Mouse (Mus musculus): ENCODE measurements around the gene Chd3. TPM values are rescaled to one million over a fixed set of nuclear protein-coding genes. Genes with fewer than 3 reads are reported as not detected.

The Chd3 gene
- polyA plus RNA-seq, 1 experiment: 14.5 TPM

DNA sequence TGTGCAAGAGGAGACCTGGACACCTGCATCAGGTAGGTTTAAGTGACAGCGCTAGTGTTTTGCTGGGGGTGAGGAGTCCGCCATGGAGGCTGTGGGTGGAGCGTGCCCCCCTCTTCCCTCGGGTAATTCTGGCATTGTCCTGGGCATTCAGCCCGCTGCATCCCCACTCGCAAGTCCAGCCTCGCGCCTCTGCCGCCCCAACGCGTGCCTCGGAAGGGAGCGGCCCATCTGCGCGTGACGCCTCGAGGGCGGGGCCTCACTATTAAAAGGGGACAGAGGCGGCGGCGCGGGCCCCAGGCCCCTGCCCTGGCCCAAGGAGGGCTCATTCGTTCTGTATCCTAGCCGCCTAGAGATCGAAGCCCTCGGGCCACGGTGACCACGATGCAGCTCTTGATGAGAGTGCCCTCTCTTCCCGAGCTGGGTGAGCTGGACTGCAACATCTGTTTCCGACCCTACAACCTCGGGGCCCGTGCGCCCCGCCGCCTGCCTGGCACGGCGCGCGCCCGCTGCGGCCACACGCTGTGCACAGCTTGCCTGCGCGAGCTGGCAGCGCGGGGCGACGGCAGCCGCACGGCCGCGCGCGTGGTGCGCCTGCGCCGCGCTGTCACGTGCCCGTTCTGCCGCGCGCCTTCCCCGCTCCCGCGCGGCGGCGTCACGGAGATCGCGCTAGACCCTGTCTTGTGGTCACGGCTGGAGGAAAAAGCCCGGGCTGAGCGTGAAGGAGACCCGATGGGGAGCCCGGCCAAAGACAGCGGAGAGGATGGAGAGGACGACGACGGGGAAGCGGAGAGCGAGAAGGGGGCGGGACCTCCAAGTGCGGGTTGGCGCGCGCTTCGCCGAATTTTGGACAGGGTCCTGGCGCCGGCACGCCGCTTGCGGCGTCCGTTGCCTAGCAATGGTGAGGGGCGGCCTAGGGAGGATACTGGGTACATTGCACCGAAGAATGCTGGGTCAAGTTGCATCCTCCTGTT lies 28.8 kb downstream of the Chd3 start, which contains the start of gene Rnf227:
Rnf227 (plus strand) TSS at position 301 of the 971 bp plus-strand sequence.
- peak within 1 kb of the TSS; percentile 90 for H3K4me3 ChIP-seq (replicated peaks)
- H3K36me3 ChIP-seq (replicated peaks; ENCODE audit: low read length): no peaks in the 10 kb centered on the region
- peaks cover 85% of the 10 kb centered on the region for H3K27me3 ChIP-seq (replicated peaks)
- peaks cover 18% of the 10 kb centered on the region for H3K4me1 ChIP-seq
- H3K9me3 ChIP-seq: peaks cover 35% of the 10 kb centered on the region
- TF ChIP-seq FLI1 (IDR thresholded peaks at IDR 0.05; ENCODE audit: low read length) (no peak), GATA1 (IDR thresholded peaks at IDR 0.05; ENCODE audit: borderline replicate concordance, low read length) (no peak)

DNA sequence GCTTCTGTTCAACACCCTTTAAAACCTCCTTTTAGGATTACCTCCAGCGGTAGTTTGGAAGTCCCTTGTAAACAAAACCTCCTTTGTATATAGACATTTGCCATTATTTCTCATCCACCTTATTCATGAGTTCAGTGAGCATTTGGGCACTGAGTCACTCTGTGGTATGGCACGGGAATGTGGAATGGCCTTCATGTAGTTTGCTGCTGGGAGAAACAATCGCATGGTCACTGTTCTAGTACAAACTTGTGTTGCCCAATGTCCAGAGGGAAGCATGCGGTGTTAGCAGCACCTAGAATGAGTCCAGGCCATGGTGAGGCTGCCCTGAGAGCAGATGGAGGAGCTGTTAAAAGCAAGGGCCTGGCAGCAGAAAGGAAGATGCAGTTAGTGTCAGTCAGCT lies 34.4 kb downstream of the Chd3 start:
- no peak overlapping the region for H3K4me3 ChIP-seq (replicated peaks)
- peaks cover 22% of the 10 kb centered on the region for H3K9me3 ChIP-seq
- TF ChIP-seq GATA1 (IDR thresholded peaks at IDR 0.05; ENCODE audit: borderline replicate concordance, low read length): no peak
- TF ChIP-seq FLI1 (IDR thresholded peaks at IDR 0.05; ENCODE audit: low read length): no peak
- no peaks in the 10 kb centered on the region for H3K36me3 ChIP-seq (replicated peaks; ENCODE audit: low read length)
- peaks cover 89% of the 10 kb centered on the region for H3K27me3 ChIP-seq (replicated peaks)
- peaks cover 41% of the 10 kb centered on the region for H3K4me1 ChIP-seq

DNA sequence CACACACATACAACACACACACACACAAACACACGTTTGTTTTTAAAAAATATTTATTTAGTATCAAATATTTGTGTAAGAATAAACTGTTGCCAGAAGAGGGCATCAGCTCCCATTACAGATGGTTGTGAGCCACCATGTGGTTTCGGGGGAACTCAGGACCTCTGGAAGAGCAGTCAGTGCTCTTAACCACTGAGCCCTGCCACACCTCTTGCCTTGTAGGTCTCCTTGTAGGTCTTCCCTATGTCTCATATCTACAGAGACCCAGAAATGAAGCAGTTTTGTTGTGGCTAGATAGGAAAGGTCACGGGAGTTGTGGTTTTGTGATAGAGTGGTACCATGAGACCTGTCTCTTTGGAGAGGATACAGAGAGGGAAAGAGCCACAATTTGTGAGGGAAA lies 35.3 kb downstream of the Chd3 start:
- TF ChIP-seq FLI1 (IDR thresholded peaks at IDR 0.05; ENCODE audit: low read length): no peak
- no peak for TF ChIP-seq GATA1 (IDR thresholded peaks at IDR 0.05; ENCODE audit: borderline replicate concordance, low read length)

DNA sequence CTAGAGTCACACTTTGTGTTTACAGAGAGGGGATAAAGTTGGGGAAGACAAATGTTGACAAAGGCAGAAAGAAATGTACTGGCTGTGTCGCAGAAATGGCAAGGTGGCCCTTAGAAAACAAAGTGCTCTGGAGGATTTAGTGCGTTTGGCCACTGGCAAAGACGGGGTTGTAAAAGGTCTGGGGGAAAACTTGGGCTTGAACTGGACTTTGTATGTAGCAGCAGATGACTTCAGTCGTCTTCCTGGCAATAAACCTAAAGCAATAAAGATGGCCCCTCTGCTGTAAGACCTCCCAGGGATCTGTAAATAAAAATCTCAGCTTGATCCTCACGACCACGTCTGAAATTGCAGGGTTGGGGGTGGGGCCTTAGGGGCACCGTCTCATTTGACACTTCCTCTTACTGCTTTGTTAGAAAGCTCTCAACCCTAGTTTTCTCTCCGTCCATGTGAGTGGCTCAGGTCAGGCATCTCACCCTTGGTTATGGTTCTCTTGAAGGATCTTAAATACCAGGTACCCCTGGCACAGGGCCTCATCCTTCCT lies 36.4 kb downstream of the Chd3 start:
- Histone ChIP-seq H3K27me3 (replicated peaks) (peaks cover 89% of the 10 kb centered on the region), H3K4me3 (replicated peaks) (no peak overlapping the region), H3K36me3 (replicated peaks; ENCODE audit: low read length) (no peaks in the 10 kb centered on the region), H3K9me3 (peaks cover 6% of the 10 kb centered on the region), H3K4me1 (peaks cover 50% of the 10 kb centered on the region)
- no peak for TF ChIP-seq FLI1 (IDR thresholded peaks at IDR 0.05; ENCODE audit: low read length)
- TF ChIP-seq GATA1 (IDR thresholded peaks at IDR 0.05; ENCODE audit: borderline replicate concordance, low read length): no peak

More for the DNA sequence above, 35.3 kb downstream of the Chd3 start:
- peaks cover 18% of the 10 kb centered on the region for H3K9me3 ChIP-seq
- H3K4me3 ChIP-seq (replicated peaks): no peak overlapping the region
- peaks cover 41% of the 10 kb centered on the region for H3K4me1 ChIP-seq
- no peaks in the 10 kb centered on the region for H3K36me3 ChIP-seq (replicated peaks; ENCODE audit: low read length)
- peaks cover 89% of the 10 kb centered on the region for H3K27me3 ChIP-seq (replicated peaks)

DNA sequence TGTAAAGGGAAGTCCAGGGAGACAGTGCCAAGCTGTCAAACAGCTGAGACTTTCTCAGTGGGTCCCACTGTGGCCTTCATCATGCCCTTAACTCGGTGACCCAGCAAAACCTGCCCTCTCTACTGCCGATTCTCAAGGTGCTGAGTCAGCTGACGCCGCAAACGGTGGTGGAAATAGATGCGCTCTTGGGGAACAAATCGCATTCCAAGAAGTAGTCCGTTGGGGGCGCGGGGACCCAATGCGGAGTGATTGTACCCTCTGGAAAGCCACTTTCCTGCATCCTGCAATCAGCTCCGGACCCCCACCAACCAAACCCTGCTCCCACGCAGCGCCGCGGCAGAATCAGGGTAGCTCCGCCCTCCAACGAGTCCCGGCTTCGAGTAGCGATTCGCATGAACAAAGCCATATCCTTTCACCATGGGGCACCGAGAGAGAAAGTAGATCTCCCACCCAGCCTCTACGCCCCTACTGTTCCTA lies 37.2 kb downstream of the Chd3 start:
- TF ChIP-seq GATA1 (IDR thresholded peaks at IDR 0.05; ENCODE audit: borderline replicate concordance, low read length) (no peak), FLI1 (IDR thresholded peaks at IDR 0.05; ENCODE audit: low read length) (no peak)
- no peaks in the 10 kb centered on the region for H3K36me3 ChIP-seq (replicated peaks; ENCODE audit: low read length)

DNA sequence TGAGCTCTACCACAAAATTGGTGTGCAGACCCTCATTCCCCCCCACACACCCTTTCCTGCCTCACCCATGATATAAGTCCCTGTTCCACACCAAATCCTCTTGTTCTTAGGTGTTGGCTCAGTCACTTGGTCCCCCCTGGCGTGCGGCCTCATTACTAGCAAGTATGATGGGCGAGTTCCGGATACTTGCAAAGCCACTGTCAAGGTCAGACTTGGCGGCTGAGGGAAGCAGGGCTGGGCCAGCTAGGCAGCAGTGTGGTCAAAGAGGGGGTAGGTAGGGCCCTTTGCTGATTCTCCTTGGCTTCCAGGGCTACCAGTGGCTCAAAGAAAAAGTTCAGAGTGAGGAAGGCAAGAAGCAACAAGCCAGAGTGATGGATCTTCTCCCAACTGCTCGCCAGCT lies 38.1 kb downstream of the Chd3 start:
- Histone ChIP-seq H3K36me3 (replicated peaks; ENCODE audit: low read length) (no peaks in the 10 kb centered on the region), H3K9me3 (no peaks in the 10 kb centered on the region), H3K4me3 (replicated peaks) (no peak overlapping the region), H3K4me1 (peaks cover 67% of the 10 kb centered on the region), H3K27me3 (replicated peaks) (peaks cover 92% of the 10 kb centered on the region)
- TF ChIP-seq FLI1 (IDR thresholded peaks at IDR 0.05; ENCODE audit: low read length) (no peak), GATA1 (IDR thresholded peaks at IDR 0.05; ENCODE audit: borderline replicate concordance, low read length) (no peak)

More for the DNA sequence above, 37.2 kb downstream of the Chd3 start:
- Histone ChIP-seq H3K4me3 (replicated peaks) (peak overlapping the region; percentile 90), H3K27me3 (replicated peaks) (peaks cover 90% of the 10 kb centered on the region), H3K9me3 (no peaks in the 10 kb centered on the region; the same call in 1 of the 2 replicates), H3K4me1 (peaks cover 59% of the 10 kb centered on the region)

DNA sequence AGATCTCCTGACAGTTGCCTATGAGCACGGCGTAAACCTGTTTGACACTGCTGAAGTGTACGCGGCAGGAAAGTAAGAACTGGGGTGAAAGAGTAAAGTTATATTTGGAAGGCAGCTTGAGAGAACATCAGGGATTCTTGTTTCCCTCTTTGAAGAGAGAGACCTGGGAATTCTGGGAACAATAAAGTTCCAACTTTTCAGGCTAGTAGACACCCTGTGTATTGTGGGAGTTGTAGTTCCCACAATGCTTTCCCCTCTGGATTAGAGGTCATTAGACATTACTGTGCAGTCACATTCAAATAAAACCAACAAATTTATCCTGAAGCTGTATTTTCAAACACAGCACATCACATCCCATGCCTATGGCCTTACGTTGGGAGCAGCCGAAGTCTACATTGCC lies 40.7 kb downstream of the Chd3 start:
- H3K4me3 ChIP-seq (replicated peaks): no peak overlapping the region
- no peaks in the 10 kb centered on the region for H3K9me3 ChIP-seq
- H3K27me3 ChIP-seq (replicated peaks): peaks cover 71% of the 10 kb centered on the region
- peaks cover 75% of the 10 kb centered on the region for H3K4me1 ChIP-seq
- TF ChIP-seq GATA1 (IDR thresholded peaks at IDR 0.05; ENCODE audit: borderline replicate concordance, low read length) (no peak), FLI1 (IDR thresholded peaks at IDR 0.05; ENCODE audit: low read length) (no peak)
- H3K36me3 ChIP-seq (replicated peaks; ENCODE audit: low read length): no peaks in the 10 kb centered on the region

DNA sequence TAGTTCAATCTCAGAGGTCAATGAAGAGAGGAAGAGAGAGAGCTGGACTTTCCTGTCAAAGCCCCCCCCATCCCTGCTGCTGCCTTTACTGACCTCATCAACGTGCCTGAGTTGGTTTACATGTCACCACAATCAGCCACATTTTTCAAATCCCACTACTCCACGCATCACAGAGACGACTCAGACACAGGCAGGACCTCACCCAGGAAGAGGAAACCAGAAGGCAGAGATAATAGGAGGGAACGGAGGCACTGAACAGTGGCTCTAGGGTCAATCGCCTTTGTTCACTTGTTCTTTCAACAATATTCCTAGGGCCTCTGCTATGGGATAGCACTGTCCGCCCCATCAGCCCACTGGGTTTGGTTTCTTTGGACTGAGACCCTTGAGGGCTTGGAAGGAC lies 41.6 kb downstream of the Chd3 start:
- TF ChIP-seq GATA1 (IDR thresholded peaks at IDR 0.05; ENCODE audit: borderline replicate concordance, low read length) (no peak; the same call in 2 of the 3 replicates), FLI1 (IDR thresholded peaks at IDR 0.05; ENCODE audit: low read length) (0 out of 2 replicates have a peak, but pooled peaks have one; percentile 21)
- H3K27me3 ChIP-seq (replicated peaks): peaks cover 63% of the 10 kb centered on the region
- H3K9me3 ChIP-seq: no peaks in the 10 kb centered on the region

DNA sequence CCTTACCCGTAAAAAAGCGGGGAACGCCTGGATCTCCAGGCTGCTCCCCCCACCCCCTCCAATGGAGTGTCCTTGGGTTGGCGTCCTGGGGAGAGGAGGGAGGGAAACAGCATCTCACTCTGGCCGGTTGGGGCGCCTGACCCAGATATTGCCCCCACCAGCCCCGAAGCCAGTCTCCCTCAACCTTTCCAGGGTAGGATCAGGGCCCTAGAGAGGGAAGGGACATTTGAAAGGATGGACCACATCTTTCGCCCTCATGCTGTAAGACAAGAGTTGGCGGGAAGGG lies 42.1 kb downstream of the Chd3 start:
- Histone ChIP-seq H3K4me1 (peaks cover 73% of the 10 kb centered on the region), H3K27me3 (replicated peaks) (peaks cover 57% of the 10 kb centered on the region), H3K36me3 (replicated peaks; ENCODE audit: low read length) (no peaks in the 10 kb centered on the region), H3K4me3 (replicated peaks) (peak overlapping the region; percentile 91), H3K9me3 (no peaks in the 10 kb centered on the region)
- TF ChIP-seq GATA1 (IDR thresholded peaks at IDR 0.05; ENCODE audit: borderline replicate concordance, low read length): no peak
- no peak for TF ChIP-seq FLI1 (IDR thresholded peaks at IDR 0.05; ENCODE audit: low read length)

More for the DNA sequence above, 41.6 kb downstream of the Chd3 start:
- Histone ChIP-seq H3K36me3 (replicated peaks; ENCODE audit: low read length) (no peaks in the 10 kb centered on the region), H3K4me3 (replicated peaks) (peak overlapping the region; percentile 16), H3K4me1 (peaks cover 73% of the 10 kb centered on the region)
